Mouse (Mus musculus) ES-E14 (cell line): ENCODE results near the gene Ptprs. TPM values are rescaled to one million over a fixed set of nuclear protein-coding genes. Genes with fewer than 3 reads are reported as not detected.

Experiments
- DNase-seq: peaks from one replicate; pipeline ENCODE4 v3.0.0-alpha.2; 2013; ENCODE audit warnings: low read depth, low spot score
- H3K27ac ChIP-seq: 2 replicates; pipeline ENCODE4 v1.5.1; 2012; ENCODE audit warnings: low read depth, mild to moderate bottlenecking, low read length, moderate library complexity, mixed read lengths; ENCODE audit not compliant: poor library complexity, insufficient read depth, severe bottlenecking
- H3K36me3 ChIP-seq: 2 replicates; pipeline ENCODE4 v1.6.1; 2012; ENCODE audit warnings: mild to moderate bottlenecking, low read length, moderate library complexity, mixed read lengths; ENCODE audit not compliant: control insufficient read depth, poor library complexity, insufficient read depth, severe bottlenecking
- H3K4me1 ChIP-seq, 2 experiments: fragments of 150-350 bp in 1 of 2; sonication (generic) in 1 of 2; 2 replicates each; pipeline ENCODE4 v1.6.1; 2012; ENCODE audit warnings: low read length in 2 of 2, mild to moderate bottlenecking in 1 of 2, mixed read lengths in 1 of 2; ENCODE audit not compliant: control insufficient read depth in 2 of 2, insufficient read depth in 2 of 2, poor library complexity in 1 of 2
- H3K4me3 ChIP-seq, 2 experiments: fragments of 150-350 bp in 1 of 2; sonication (generic) in 1 of 2; 2 replicates each; pipeline ENCODE4 v1.5.1; 2012; ENCODE audit warnings: low read length in 2 of 2, low read depth in 1 of 2, mild to moderate bottlenecking in 1 of 2, mixed read lengths in 1 of 2; ENCODE audit not compliant: insufficient read depth in 1 of 2, poor library complexity in 1 of 2, severe bottlenecking in 1 of 2
- H3K9ac ChIP-seq: 2 replicates; pipeline ENCODE4 v1.6.1; 2012; ENCODE audit warnings: low read depth, mild to moderate bottlenecking, low read length, mixed read lengths; ENCODE audit not compliant: poor library complexity, insufficient read depth, severe bottlenecking
- H3K9me3 ChIP-seq: fragments of 150-350 bp; sonication (generic); 2 replicates; pipeline ENCODE4 v1.6.1; 2012; ENCODE audit warnings: low read depth, mild to moderate bottlenecking, low read length; ENCODE audit not compliant: control insufficient read depth, insufficient read depth
- CHD2 ChIP-seq: IDR thresholded peaks from 2 replicates; pipeline ENCODE4 v1.6.1; 2014; ENCODE audit warnings: mild to moderate bottlenecking, low read depth, low read length, inconsistent platforms
- HCFC1 ChIP-seq: IDR thresholded peaks from 2 replicates; pipeline ENCODE4 v1.6.1; 2012; ENCODE audit warnings: low read length, inconsistent platforms, borderline replicate concordance; ENCODE audit not compliant: insufficient read depth
- MAFK ChIP-seq: IDR thresholded peaks from 2 replicates; pipeline ENCODE4 v1.6.1; 2014; ENCODE audit warnings: mild to moderate bottlenecking, low read depth, low read length, inconsistent platforms; ENCODE audit not compliant: insufficient read depth
- ZC3H11A ChIP-seq: IDR thresholded peaks from 2 replicates; pipeline ENCODE4 v1.6.1; 2012; ENCODE audit warnings: low read depth, mild to moderate bottlenecking, inconsistent platforms, low read length, borderline replicate concordance
- ZNF384 ChIP-seq: IDR thresholded peaks from 2 replicates; pipeline ENCODE4 v1.6.1; 2012; ENCODE audit warnings: low read depth, low read length, inconsistent platforms
- in situ Hi-C, 2 experiments: fragments of 600-800 bp; cut with MboI; formaldehyde crosslinking; loops; one replicate each; pipeline ENCODE4 v1.15.1; 2025; ENCODE audit warnings: low sequenced_read_pairs in 2 of 2, inconsistent platforms in 1 of 2; ENCODE audit not compliant: unreplicated experiment in 2 of 2
- total RNA-seq: library from RNA; depleted of rRNA; stranded (reverse); fragments of 300-350 nt; gene quantifications from 2 replicates; pipeline ENCODE4 v1.2.3, GENCODE M21; 2012

The Ptprs gene
- total RNA-seq, 1 experiment: 128 TPM

DNA sequence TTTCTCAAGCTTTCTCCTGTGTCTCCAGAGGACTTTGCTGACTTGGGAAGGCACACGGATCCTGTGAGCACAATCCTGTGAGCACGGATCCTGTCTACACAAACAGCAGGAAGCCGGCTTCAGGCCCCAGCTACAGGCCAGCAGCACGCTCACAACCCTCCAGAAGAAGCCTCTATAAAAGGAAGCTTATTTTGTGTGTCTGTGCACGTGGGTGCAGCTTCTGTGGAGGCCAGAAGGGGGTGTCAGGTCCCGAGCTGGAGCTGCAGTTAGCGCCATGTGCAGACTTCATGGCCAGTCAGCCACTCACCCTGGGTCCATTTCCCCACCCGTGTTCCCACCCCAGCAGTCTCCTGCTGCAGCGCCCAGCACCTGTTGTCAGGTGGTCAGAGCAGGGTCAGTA is 7.9 kb downstream of the Ptprs start:
- Histone ChIP-seq H3K4me3 (no peak overlapping the region), H3K4me1 (peaks cover 1 to 44% of the 10 kb centered on the region in 2 experiments; a peak in 2 of 4 replicates), H3K9me3 (no peaks in the 10 kb centered on the region), H3K27ac (no peak overlapping the region), H3K36me3 (peaks cover 2% of the 10 kb centered on the region; the same call in 1 of the 2 replicates), H3K9ac (no peak overlapping the region)
- in situ Hi-C loops: no loop called here
- DNase-seq: no peak
- TF ChIP-seq HCFC1 (no peak), ZNF384 (no peak), MAFK (no peak)

GRCm38 (mm10) chr17:56467456-56467884 is 8.8 kb downstream of the Ptprs start:
- in situ Hi-C loops: no loop called here
- Histone ChIP-seq H3K36me3 (peaks cover 2% of the 10 kb centered on the region; the same call in 1 of the 2 replicates), H3K4me1 (peaks cover 5 to 41% of the 10 kb centered on the region in 2 experiments; a peak in 2 of 4 replicates), H3K4me3 (no peak overlapping the region), H3K27ac (no peak overlapping the region), H3K9me3 (no peaks in the 10 kb centered on the region), H3K9ac (no peak overlapping the region)
- TF ChIP-seq ZC3H11A (no peak), ZNF384 (no peak), HCFC1 (no peak), MAFK (no peak), CHD2 (no peak)
- DNase-seq: no peak

- no peak for DNase-seq
- in situ Hi-C loops: no loop called here
- Histone ChIP-seq H3K36me3 (peaks cover 2% of the 10 kb centered on the region; the same call in 1 of the 2 replicates), H3K4me1 (peaks cover 5 to 36% of the 10 kb centered on the region in 2 experiments; a peak in 2 of 4 replicates), H3K4me3 (no peak overlapping the region), H3K9ac (no peak overlapping the region), H3K27ac (no peak overlapping the region), H3K9me3 (no peaks in the 10 kb centered on the region)
- no peak for TF ChIP-seq CHD2
- TF ChIP-seq ZNF384: no peak
- TF ChIP-seq HCFC1: no peak
- no peak for TF ChIP-seq ZC3H11A
- no peak for TF ChIP-seq MAFK
Measured at GRCm38 (mm10) chr17:56466747-56467146, 9.5 kb downstream of the Ptprs start.

DNA sequence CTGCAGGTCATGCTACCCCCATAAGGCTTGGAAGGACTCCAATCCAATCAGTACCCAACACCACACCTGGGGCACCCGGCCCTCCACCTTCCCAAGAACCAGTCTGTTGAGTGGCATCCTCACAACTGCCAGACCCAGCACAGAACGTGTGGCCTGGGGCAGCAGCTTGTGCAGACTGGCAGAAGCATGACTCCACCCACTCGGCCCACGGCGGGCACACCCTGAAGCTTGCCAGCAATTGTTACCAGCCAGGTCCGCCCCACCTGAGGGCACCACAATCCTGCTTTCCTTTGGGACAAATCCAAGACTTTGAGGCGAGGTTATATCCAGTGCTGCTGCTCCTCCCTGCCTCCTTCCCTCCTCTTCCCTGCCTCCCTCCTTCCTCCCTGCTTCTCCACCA is 11.5 kb downstream of the Ptprs start:
- no peak overlapping the region for H3K27ac ChIP-seq
- in situ Hi-C loops: no loop called here

GRCm38 (mm10) chr17:56464345-56464744 is 11.9 kb downstream of the Ptprs start:
- no peak for DNase-seq

More for the DNA sequence above, 11.5 kb downstream of the Ptprs start:
- TF ChIP-seq ZNF384 (no peak), ZC3H11A (no peak), MAFK (no peak), HCFC1 (no peak), CHD2 (no peak)
- no peak for DNase-seq
- Histone ChIP-seq H3K9me3 (no peaks in the 10 kb centered on the region), H3K4me3 (no peak overlapping the region), H3K36me3 (peaks cover 2% of the 10 kb centered on the region; the same call in 1 of the 2 replicates), H3K9ac (no peak overlapping the region), H3K4me1 (peaks cover 5 to 26% of the 10 kb centered on the region in 2 experiments; a peak in 2 of 4 replicates)

More at GRCm38 (mm10) chr17:56464345-56464744, 11.9 kb downstream of the Ptprs start:
- Histone ChIP-seq H3K4me1 (peaks cover 5 to 23% of the 10 kb centered on the region in 2 experiments; a peak in 2 of 4 replicates), H3K9ac (no peak overlapping the region), H3K4me3 (no peak overlapping the region), H3K27ac (no peak overlapping the region), H3K9me3 (no peaks in the 10 kb centered on the region), H3K36me3 (peaks cover 2% of the 10 kb centered on the region; the same call in 1 of the 2 replicates)
- TF ChIP-seq CHD2 (no peak), HCFC1 (no peak), MAFK (no peak), ZNF384 (no peak), ZC3H11A (no peak)
- in situ Hi-C loops: no loop called here
